15 mouse cellular contexts compared by ENCODE assay signal in genomic region chr14:123512923-123513322, GRCm38 (mm10).
DNase-seq lines count a peak whose midpoint lies in the region; ATAC-seq and TF ChIP-seq lines count a peak whose summit lies in the region.
"Had no signal": no experiment of that assay in that cellular context is flagged by ENCODE, and none has a peak within 500 bp of the region (broad histone marks: within the 10 kb centered on the region; RNA-seq: fewer than 3 reads in every experiment).

No protein-coding gene starts in this region.

- H3K4me3 ChIP-seq in forebrain, embryonic 16.5 days (replicated peaks; ENCODE audit: low read length) = no peak overlapping the region
- no peak overlapping the region for H3K4me3 ChIP-seq in hindbrain, postnatal 0 days (ENCODE audit: low read length)
- H3K4me3 ChIP-seq in neural tube, embryonic 12.5 days = no peak overlapping the region
- no peak overlapping the region for H3K4me3 ChIP-seq in stomach, postnatal 0 days (ENCODE audit: low read depth, low read length)
- H3K4me3 ChIP-seq: limb, embryonic 15.5 days had no signal

- peaks cover 6% of the 10 kb centered on the region for H3K4me1 ChIP-seq in forebrain, embryonic 16.5 days (replicated peaks; ENCODE audit: control insufficient read depth, insufficient read depth, low read length)
- H3K4me1 ChIP-seq in hindbrain, postnatal 0 days (ENCODE audit: insufficient read depth, low read length) = no peaks in the 10 kb centered on the region
- peaks cover 3% of the 10 kb centered on the region; the same call in 1 of the 2 replicates for H3K4me1 ChIP-seq in neural tube, embryonic 12.5 days
- no peaks in the 10 kb centered on the region for H3K4me1 ChIP-seq in stomach, postnatal 0 days (replicated peaks; ENCODE audit: control insufficient read depth, insufficient read depth)
- H3K4me1 ChIP-seq: limb, embryonic 15.5 days had no signal

- no peak overlapping the region for H3K9ac ChIP-seq in forebrain, embryonic 16.5 days (replicated peaks; ENCODE audit: low read depth, low read length)
- no peak overlapping the region for H3K9ac ChIP-seq in hindbrain, postnatal 0 days (replicated peaks; ENCODE audit: low read length)
- no peak overlapping the region for H3K9ac ChIP-seq in neural tube, embryonic 12.5 days
- H3K9ac ChIP-seq in stomach, postnatal 0 days (ENCODE audit: low read length) = no peak overlapping the region
- H3K9ac ChIP-seq: limb, embryonic 15.5 days; liver, postnatal 0 days had no signal

- no peaks in the 10 kb centered on the region for H3K27me3 ChIP-seq in forebrain, embryonic 16.5 days (replicated peaks; ENCODE audit: control insufficient read depth, insufficient read depth, low read length)
- no peaks in the 10 kb centered on the region for H3K27me3 ChIP-seq in hindbrain, postnatal 0 days (ENCODE audit: insufficient read depth, low read length)
- H3K27me3 ChIP-seq in neural tube, embryonic 12.5 days (replicated peaks) = no peaks in the 10 kb centered on the region
- H3K27me3 ChIP-seq in stomach, postnatal 0 days (ENCODE audit: control insufficient read depth, insufficient read depth, low read length) = no peaks in the 10 kb centered on the region
- H3K27me3 ChIP-seq: limb, embryonic 15.5 days had no signal

- peak; percentile 44 for ATAC-seq in forebrain, embryonic 16.5 days
- ATAC-seq in hindbrain, postnatal 0 days = peak; percentile 67
- ATAC-seq in neural tube, embryonic 12.5 days (ENCODE audit: low FRiP score, low read depth) = peak; percentile 75
- ATAC-seq in stomach, postnatal 0 days (ENCODE audit: low FRiP score, low TSS enrichment) = no peak
- ATAC-seq: liver, postnatal 0 days had no signal

- no peak for TF ChIP-seq EP300 in stomach, postnatal 0 days (optimal IDR thresholded peaks at IDR 0.05)

- H3K36me3 ChIP-seq in forebrain, embryonic 16.5 days (ENCODE audit: control insufficient read depth, insufficient read depth) = no peaks in the 10 kb centered on the region
- H3K36me3 ChIP-seq in hindbrain, postnatal 0 days (ENCODE audit: insufficient read depth, low read length) = no peaks in the 10 kb centered on the region
- no peaks in the 10 kb centered on the region for H3K36me3 ChIP-seq in neural tube, embryonic 12.5 days
- no peaks in the 10 kb centered on the region for H3K36me3 ChIP-seq in stomach, postnatal 0 days (ENCODE audit: control insufficient read depth, insufficient read depth, low read length)
- H3K36me3 ChIP-seq: limb, embryonic 15.5 days had no signal

- WGBS in forebrain, embryonic 16.5 days = 6% methylated on average over 2 of the region's 2 CpGs
- 24% methylated on average over 2 of the region's 2 CpGs for WGBS in hindbrain, postnatal 0 days
- 58% methylated on average over 2 of the region's 2 CpGs for WGBS in neural tube, embryonic 12.5 days
- WGBS in stomach, postnatal 0 days = 66% methylated on average over 2 of the region's 2 CpGs

- intact Hi-C loops in left cerebral cortex, postnatal 14 days (cut with DNase I) = no loop called here

- TF ChIP-seq CTCF in hindbrain, postnatal 0 days (IDR thresholded peaks at IDR 0.05; ENCODE audit: low read depth) = no peak
- TF ChIP-seq CTCF in stomach, postnatal 0 days (IDR thresholded peaks at IDR 0.05; ENCODE audit: low read depth) = no peak

- H3K4me2 ChIP-seq in forebrain, embryonic 16.5 days (ENCODE audit: low read length) = no peak overlapping the region
- H3K4me2 ChIP-seq in hindbrain, postnatal 0 days (ENCODE audit: low read depth, low read length) = peak overlapping the region; percentile 37
- H3K4me2 ChIP-seq in neural tube, embryonic 12.5 days (replicated peaks) = peak overlapping the region; percentile 34; the same call in 1 of the 2 replicates
- H3K4me2 ChIP-seq in stomach, postnatal 0 days (replicated peaks; ENCODE audit: low read depth) = no peak overlapping the region
- H3K4me2 ChIP-seq: limb, embryonic 15.5 days had no signal

- H3K27ac ChIP-seq in forebrain, embryonic 16.5 days (ENCODE audit: low read length) = peak overlapping the region; percentile 49; the same call in 1 of the 2 replicates
- H3K27ac ChIP-seq in hindbrain, postnatal 0 days = peak overlapping the region; percentile 71; the same call in 1 of the 2 replicates
- H3K27ac ChIP-seq in neural tube, embryonic 12.5 days = no peak overlapping the region
- no peak overlapping the region for H3K27ac ChIP-seq in stomach, postnatal 0 days (replicated peaks)
- H3K27ac ChIP-seq: limb, embryonic 15.5 days had no signal

- peak; percentile 12 for DNase-seq in embryo, embryonic 10.5 days (ENCODE audit: low spot score)
- no peak for DNase-seq in embryo, embryonic 10 days (ENCODE audit: low spot score)
- DNase-seq in hindbrain, postnatal 0 days (ENCODE audit: low spot score) = peak; percentile 6
- DNase-seq in left cerebral cortex, postnatal 14 days (ENCODE audit: low spot score in 2 of 2) = no peak
- no peak for DNase-seq in cerebellum, postnatal 36 days
- no peak for DNase-seq in stomach, postnatal 0 days (ENCODE audit: low spot score)
- DNase-seq: adrenal gland, postnatal 25 days; cerebellum, adult 8-10 months; kidney, adult 8-10 months; kidney, postnatal 36 days; liver, postnatal 0 days; lung, postnatal 4 days had no signal

- H3K9me3 ChIP-seq in forebrain, embryonic 16.5 days (ENCODE audit: control insufficient read depth, low read length) = no peaks in the 10 kb centered on the region
- H3K9me3 ChIP-seq in hindbrain, postnatal 0 days (ENCODE audit: low read length) = no peaks in the 10 kb centered on the region
- no peaks in the 10 kb centered on the region for H3K9me3 ChIP-seq in neural tube, embryonic 12.5 days
- H3K9me3 ChIP-seq in stomach, postnatal 0 days (ENCODE audit: control insufficient read depth, low read length) = no peaks in the 10 kb centered on the region
- H3K9me3 ChIP-seq: limb, embryonic 15.5 days had no signal

Comparison
In these comparisons a context has a peak if more than half of its experiments do, and no peak if none do; other contexts are left out.
1. DNase-seq: peak in embryo, embryonic 10.5 days (single experiment) and hindbrain, postnatal 0 days (single experiment); none in embryo, embryonic 10 days (single experiment), left cerebral cortex, postnatal 14 days (0 of 2), cerebellum, postnatal 36 days (0 of 2) and stomach, postnatal 0 days (single experiment).
2. H3K27ac ChIP-seq: peak in forebrain, embryonic 16.5 days (single experiment) and hindbrain, postnatal 0 days (single experiment); none in neural tube, embryonic 12.5 days (single experiment) and stomach, postnatal 0 days (single experiment).
3. H3K4me2 ChIP-seq: peak in hindbrain, postnatal 0 days (single experiment) and neural tube, embryonic 12.5 days (single experiment); none in forebrain, embryonic 16.5 days (single experiment) and stomach, postnatal 0 days (single experiment).